Mouse (Mus musculus): ENCODE measurements around the gene Adam19.

Gene Adam19

DNA sequence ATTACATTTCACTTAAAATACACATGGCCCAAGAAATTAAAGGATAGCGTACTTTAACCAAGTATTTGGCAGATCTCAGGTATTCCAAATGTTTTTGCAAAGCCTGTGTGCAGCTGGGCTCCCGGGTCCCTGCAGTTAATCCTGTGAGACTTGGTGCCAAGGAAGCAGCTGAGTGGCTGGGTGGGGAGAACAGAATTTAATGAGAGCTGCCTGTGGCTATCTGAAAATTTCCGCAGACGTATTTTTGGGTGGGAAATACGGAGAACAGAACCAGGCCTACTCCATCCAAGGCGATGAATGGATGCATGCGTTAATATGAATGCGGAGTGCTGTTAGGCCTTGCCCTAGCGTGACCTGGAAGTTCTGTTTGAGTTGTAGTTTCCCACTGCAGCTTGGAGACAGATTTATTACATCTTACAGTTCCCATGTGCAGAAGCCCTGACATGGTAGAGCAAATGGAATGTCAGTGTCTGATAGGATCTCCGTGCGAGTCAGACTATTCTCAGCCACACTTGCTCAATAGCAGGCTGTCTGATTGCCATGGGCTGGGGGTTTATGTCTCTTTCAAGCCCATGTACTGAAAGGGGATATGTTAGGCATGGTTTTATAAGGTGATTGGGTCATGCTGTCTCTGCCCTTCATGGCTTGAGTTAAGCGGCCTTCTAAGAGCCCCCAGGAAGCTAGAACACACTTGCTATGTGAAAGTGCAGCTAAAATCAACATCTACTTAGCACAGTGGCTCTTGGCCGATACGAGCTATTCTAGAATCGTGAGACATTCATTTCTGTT, 17.5 kb downstream of the Adam19 start:
- DNase-seq (ENCODE audit: low spot score in 2 of 2) = peak in 1 of 2 experiments; percentile 69

DNA sequence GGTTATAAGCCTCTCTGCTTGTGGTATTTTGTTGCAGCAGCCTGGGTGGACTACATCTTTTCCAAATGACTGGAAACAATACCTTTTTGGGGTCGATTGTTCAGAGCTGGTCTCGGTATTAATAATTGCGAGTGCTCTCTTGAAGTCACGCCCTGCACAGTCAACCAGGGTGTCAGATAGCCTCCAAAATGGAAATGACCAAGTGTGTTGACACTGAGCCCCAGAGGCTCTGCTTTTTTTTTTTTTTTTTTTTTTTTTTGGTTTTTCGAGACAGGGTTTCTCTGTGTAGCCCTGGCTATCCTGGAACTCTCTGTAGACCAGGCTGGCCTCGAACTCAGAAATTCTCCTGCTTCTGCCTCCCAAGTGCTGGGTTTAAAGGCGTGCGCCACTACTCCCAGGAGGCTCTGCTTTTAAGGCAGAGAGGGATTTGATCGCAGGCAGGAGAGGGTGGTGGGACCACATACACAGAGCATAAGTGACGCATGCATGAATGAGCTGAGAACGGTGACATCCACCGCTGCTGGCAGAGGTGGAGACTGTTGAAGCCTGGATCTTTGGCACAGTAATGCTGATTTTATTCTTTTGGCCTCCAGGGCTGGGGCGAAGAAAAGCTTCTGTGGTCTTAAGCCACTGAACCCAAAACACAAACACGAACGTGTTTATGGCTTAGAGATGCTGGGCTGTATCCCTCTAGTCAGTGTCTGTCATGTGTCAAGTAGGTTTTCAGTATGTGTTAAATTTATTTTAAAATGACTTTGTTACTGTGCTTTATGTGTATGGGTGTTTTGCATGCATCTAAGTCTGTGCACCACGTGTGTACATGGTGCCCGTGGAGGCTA, 18.3 kb downstream of the Adam19 start:
- no peak for DNase-seq (ENCODE audit: low spot score in 2 of 2)

DNA sequence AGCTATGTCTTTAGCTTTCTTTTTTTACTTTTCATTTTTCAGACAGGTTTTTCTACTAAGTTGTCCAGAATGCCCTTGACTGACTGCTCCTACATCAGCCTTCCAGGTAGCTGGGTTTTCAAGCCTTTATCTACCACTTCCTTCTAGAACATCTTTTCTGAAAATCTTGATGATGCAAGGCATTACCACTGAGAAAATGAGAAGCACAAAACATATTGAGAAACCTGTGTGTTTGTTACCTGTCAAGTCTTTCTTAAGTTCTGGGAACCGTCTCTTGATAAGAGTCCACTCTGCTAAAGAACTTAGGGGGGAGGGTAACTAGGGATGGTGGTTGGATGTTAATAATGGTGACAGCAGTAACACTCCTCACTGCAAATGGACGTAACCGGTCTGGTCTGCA, 19.7 kb downstream of the Adam19 start:
- no peak for DNase-seq (ENCODE audit: low spot score in 2 of 2)

DNA sequence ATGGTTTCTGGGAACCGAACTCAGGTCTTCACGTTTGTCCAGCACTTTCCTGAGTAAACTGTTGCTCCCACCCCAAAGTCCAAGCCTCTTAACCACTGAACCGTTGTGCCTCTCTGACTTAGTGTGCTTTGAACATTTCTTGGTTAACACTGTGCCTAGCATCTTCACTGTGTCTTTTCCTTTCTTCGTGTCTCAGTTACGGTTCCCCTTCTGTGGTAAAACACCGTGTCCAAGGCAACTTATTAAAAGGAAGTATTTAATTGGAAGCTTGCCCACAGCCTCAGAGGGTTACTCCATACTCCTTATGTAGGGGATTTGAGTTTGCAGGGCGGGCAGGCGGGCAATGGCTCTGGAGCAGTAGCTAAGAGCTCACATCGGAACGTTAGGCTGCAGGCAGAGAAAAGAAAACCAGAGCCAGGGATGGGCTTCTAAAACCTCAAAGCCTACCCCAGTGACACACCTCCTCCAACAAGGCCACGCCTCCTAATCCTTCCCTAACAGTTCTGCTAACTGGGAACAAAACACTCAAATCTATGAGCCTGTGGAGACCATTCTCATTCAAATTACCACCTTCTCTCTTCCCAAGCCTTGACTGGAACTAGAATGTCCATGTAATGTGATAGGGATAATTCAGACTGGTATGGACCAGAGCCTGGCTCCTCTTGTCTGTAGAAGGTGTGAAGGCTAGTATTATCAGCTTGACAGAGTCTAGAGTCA, 20.8 kb downstream of the Adam19 start:
- no peak for DNase-seq (ENCODE audit: low spot score in 2 of 2)

DNA sequence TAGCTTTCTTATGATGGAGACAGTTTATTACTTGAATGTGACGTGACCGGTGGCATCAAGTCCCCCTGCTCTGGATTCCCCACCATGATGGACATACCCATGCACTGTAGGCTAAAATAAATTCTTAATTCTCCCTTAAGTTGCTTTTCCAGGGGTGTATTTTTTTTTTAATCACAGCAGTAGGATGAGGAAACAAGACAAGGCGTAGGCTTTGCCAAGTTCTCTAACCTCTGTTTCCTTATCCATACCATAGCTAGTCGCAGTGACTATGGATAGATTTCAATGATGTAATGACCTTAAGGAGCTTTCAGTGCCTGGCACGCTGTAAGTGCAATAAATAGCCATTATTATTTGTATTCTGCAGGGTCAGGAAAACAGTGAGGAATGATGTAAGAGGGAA, 21.5 kb downstream of the Adam19 start:
- no peak for DNase-seq (ENCODE audit: low spot score in 2 of 2)

DNA sequence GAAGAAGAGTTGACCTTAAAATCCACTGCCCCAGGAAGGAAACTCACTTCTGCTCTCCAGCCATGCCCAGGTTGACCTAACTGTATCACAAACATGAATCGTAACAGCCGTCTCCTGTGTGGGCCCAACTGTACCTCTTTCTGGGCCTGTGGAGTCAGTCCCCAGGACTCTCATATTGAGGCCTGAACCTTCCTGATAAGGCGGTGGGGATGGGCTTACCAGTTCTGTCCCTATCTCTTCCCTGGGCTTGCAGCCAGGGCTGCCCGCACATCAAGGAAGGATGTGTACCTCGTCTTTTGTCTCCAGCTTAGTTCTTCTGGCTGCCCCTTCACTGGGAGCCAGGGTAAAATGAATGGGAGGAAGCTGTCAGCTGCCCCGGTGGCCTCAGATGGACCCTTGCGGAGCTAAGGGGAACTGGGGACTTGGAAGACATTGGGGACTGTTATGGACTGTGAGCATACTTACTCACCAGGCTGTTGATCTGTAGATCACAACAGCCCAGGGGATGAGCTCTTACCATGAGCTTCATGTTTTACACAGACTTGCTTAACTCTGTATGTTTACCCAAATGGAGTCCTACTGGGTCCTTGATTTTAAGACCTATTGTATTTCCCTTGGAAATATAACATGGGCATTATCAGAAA, 22.1 kb downstream of the Adam19 start:
- DNase-seq (ENCODE audit: low spot score in 2 of 2) = no peak

DNA sequence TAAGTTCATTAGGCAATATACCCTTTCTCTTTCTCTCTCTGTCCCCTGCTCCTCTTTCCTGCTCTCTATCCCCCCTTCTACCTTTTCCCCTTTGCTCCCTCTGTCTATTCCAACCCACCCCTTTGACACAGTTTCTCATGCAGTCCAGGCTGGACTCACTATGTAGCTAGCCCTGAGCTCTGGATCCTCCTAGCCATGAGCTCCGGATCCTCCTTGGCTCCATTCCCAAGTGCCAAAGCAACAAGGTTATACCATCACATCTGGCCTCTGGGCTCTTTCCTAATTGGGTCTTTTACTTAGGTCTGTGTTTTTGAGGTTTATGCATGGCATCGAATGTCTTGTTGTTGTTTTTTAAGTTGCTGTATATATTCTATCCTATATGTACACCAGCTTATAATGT, 25.3 kb downstream of the Adam19 start:
- DNase-seq (ENCODE audit: low spot score in 2 of 2) = no peak

DNA sequence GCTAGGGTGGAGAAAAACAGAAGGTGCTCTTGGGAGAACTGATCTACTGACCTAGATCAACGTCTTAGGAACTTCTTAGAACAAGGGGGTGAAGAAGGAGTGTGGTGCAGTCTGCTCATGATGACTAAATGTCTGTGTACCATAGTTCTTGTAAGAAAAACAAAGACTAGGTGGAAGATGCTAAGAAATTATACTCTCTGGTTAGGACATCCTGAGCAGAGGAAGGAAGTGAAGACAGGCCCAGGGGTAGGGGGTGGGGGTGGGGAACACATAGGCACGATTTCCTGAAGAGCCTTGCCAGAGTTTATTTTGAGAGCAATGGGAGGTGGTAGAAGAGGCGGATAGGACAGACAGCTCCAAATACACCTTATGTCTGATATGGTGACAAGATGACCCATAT, 27.6 kb downstream of the Adam19 start:
- no peak for DNase-seq (ENCODE audit: low spot score in 2 of 2)

DNA sequence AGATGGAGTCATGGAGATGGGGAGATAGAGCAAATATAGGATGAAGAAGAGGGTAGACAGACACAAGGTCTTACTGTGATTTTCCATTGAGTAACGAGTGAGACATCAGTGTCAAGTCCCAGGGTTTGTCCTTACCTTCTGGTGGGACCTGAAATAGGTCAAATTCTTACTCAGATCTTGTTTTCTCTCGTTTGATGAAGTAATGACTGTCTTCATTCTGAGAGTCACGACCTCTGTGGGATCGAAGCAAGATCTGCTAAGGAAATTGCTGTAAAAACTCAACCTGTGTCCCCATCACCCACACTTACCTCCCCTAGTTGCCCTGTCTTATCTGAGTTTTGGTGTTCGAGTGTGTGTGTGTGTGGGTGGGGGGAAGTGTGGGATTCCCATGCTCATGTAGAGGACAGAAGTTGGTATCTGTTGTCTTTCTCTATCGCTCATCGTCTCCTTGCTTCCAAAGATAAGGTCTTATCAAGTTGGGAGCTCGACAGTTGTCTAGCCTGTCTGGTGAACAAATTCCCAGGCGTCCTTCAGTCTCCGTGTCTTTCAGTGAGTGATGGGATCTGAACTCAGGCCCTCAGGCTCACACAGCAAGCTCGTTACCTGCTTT, 28.1 kb downstream of the Adam19 start:
- DNase-seq (ENCODE audit: low spot score in 2 of 2) = no peak

DNA sequence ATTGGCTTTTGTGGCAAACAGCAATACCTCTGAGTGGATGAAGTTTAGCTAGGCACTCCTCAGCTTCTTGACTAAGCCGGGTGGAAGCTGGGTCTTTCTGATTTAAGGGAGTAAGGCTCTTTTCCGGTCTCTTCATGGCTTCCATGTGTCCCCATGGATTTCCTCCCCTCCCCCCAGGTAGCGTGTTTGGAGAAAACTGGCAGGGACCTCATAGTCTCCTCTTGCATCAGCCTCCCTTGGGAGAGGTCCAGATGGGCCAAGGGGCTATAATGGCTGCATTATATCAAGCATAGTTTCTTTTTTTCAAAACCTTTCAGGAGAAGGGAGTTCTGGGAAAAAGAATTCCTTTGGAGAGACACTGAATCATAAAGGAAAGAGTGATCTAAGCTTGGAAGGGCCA, 28.8 kb downstream of the Adam19 start:
- DNase-seq (ENCODE audit: low spot score in 2 of 2) = no peak

DNA sequence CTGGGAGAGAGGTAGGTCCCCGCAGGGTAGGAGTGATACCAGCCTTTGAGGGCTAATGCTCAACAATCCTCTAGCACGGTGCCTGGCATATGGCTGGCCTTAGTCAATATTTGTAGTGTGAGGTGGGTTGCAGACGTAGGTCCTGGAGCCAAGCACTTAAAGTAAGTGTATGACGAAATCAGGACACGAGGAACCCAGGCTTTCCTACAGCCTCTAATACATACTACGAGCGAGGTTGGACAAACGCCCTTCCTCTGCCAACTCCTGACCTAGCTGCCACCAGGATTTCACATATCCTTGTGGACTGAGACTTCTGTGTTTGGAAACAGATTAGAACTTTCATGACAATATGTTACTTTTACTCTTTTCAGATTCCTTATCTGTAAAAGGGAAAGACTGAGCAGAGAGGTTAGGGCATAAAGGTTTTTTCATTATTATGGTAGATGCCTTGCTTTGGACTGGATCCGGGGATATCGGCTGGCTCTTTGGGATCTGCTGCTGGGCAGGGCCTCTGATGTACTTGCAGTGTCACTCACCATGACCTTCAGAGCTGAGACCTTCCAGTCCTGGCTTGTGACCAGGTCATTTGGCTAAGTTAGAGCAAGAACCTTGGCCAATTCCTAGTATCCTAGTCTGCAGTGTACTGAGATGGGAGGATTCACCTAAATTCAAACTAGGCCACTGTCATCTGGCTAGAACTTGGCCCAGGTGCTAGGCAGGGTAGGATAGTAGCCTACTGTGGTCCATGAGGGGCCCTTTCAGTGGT, 29.8 kb downstream of the Adam19 start:
- no peak for DNase-seq (ENCODE audit: low spot score in 2 of 2)

DNA sequence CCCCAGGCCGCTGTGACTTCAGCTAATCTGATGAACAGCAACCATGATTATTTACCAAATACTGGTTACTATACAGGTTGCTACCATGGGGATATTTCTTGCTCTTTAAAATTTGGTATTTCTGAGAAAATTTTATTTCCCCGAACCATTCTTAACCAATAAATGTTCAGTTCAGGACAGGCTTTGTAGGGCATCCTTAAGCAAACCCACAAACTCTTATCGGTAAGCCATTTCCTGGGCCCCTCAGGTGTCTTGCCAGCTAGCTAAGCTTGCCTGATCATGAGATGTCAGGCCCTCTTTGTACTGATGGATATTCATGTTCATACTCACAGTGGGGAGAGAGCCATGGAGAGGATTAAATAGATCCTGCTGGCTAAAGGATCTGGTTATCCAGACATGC, 30.7 kb downstream of the Adam19 start:
- DNase-seq (ENCODE audit: low spot score in 2 of 2) = no peak

DNA sequence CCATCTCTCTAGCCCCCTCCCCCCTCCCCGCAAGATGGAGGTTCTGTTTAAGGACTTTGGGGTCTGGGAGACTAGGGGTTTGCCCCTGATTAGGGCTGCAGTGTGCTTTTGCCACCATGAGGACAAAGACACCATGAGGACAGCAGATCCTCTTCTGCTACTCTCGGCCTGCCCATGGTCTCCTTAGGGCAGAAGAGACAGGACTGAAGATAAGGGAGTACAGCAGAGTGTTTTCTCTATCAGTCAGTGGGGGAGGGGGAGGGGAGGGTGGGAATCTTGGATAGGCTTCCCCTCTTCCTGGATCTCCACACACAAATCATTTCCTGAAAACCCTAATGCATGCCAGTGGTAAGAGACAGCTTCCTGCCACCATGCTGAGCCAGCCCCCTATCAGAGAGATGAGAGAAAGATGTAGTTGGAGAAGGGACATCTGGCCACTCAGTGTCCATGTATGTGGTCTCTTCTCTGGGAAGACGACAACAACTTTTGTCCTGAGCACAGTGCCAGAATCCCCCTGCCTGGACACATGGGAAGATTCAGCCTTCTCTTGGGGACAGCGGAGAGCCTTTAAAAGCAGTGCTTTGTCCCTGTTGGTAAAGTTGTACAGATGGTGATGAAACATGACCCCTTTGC, 33.4 kb downstream of the Adam19 start:
- no peak for DNase-seq (ENCODE audit: low spot score in 2 of 2)

DNA sequence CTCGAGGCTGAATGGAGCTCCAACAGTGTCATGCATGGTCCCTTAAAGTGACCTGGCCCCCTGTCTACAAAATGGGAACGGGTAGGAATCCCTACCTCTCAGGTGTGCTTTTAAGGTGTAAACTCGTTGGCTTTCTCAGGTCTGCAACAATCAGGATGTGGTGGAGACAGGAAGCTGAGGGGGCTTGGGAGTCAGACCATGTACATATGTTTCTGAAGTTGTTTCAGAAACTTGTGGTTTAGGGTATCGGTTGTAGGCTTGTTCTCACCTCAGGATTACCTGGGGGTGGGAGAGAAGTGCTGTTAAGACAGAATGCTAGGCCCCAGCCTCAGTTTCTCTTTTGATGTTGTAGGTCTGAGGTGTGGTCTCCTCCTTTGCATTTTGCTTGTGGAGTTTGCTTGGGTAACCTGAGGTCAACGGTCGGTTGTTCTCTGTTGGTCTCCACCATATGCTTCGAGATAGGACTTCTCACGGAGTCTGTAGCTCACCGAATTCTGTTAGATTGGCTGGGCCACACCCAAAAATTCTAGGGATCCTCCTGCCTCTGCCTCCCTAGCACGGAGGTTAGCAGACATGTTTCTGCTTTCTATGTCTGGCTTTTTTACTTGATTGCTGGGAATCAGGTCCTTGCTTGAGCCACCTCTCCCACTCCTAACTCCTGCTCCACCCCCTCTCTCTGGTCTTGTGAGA, 34.4 kb downstream of the Adam19 start:
- no peak for DNase-seq (ENCODE audit: low spot score in 2 of 2)

DNA sequence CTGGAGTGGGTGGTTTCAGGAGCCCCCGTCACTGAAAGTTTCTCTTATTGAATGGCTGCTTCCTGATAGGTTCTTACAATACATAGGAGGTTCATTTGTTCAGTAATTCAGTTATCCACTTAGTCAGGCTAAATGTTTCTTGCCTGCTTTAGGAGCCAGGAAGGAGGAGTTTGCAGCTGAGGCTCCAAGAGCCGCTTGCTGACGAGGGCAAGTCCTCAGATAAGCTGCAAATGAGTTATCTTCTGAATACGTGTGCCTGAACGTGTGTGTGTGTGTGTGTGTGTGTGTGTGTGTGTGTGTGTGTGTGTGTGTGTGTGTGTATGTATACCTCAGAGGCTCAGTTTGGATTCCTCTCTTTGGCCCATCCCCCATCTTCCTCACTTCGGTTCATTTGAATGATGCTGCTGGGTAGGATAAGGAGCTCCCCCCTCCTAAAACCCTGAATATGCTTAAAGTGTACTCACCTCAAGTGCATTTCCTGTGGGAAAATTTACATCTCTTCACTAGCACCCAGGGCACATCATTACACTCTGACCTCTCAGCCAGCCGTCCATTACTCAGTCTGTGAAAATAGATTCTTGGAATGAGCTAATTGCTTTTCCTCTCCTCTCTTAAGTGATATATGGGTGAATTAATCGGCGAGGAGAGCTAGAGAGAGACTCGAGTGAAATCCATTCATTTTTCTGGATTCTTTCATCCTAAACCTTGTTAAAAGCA, 35.3 kb downstream of the Adam19 start:
- no peak for DNase-seq (ENCODE audit: low spot score in 2 of 2)

DNA sequence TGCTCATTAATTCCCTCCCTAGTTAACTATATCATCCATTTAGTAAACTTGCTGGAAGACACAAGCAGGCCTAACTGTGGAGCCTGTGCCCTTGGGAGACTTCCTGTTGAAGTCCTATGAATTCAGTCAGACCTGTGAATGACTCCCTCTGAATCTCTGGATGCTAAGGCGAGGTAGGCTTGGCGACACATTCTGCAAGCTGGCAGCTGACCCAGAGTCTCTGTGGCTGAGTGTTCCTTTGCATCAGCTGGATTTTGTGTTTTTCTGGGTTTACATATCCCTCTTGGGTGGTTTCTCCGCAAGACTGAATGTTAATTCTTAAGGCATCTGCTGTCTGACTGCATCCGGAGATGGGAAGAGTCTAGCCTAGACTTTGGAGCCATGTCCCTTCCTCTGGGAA, 36.3 kb downstream of the Adam19 start:
- no peak for DNase-seq (ENCODE audit: low spot score in 2 of 2)

DNA sequence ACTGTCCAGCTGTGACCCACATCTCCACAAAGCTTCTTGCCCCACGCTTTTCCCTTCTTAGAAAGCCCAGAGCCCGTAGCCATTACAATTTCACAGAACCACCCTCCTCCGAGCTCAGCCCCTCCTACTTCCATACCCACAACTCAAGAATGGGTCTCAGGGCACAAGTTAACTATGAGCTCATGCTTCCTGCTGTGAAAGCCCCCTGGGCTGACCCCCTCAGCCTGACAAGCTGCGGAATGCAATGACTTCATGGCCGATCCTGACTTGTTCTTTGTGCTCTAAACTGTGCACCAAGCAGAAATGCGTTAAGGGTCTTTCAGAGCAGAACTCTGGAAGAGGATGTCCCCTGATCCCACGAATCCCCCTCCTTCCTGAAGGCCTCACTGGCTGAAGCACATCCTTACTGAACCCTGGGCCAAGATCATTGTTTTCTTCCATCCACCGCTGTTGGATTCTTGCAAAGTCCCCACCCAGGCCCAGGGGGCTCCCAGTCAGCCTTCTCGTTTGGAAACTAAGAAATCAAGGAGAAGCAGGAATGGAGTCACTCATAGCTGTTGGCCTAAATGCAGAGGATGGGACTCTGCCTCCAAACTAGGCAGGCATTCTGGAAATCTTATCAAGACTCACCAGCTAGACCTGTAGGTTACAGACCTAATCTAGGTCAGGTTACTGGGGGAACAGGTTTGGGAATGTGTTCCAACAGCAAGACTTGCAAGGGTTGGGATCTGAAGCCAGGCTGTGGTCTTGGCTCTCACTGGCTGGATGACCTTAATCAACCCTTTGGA, 39.9 kb downstream of the Adam19 start:
- DNase-seq (ENCODE audit: low spot score in 2 of 2) = no peak

DNA sequence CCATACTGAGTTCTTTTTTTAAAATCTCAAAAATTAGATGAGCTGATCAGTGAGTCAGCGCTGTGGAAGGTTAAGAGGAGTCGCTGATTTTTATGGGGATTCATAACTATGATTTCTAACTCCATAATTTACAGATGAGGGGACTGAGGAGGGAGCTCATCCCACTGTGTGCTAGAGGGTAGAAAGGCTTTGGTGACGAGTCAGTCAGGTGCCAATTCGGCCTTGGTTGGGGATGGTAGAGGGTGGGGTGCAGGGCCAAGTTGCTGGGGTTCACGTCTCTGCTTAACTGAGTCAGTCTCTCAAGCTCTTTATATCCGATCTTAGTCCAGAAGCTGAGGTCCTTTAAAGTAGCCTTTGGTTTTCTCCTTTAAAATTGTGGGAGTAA, 40.5 kb downstream of the Adam19 start:
- no peak for DNase-seq (ENCODE audit: low spot score in 2 of 2)
